In the genomic region with DNA sequence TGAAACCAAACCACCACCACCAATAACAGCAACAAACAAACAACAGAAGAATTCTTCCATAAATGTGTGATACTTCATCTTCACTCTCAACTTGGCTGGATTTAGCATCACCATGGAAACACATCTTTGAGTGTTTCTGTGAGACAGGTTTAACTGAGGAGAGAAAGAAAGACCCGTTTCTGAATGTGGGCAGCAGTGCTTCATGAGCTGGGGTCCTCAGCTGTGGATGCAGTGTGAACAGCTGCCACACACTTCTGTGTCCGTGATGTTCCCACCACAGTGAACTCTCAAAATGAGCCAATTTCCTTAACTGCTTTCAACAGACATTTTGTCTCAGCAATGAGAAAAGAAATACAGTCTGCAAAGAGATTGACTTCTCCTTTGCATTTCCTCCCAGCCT, we compare ENCODE assay signal across 34 mouse cellular contexts. TPM values are rescaled to one million over a fixed set of nuclear protein-coding genes. Genes with fewer than 3 reads are reported as not detected.
DNase-seq lines count a peak whose midpoint lies in the region; TF ChIP-seq lines count a peak whose summit lies in the region.
"Had no signal": no experiment of that assay in that cellular context is flagged by ENCODE, and none has a peak within 500 bp of the region (broad histone marks: within the 10 kb centered on the region; RNA-seq: fewer than 3 reads in every experiment).

No protein-coding gene starts in this region.

- in situ Hi-C loops in CH12.LX (cut with MboI; ENCODE audit: low pct_ligation_motif_present, low pct_unique_long_range_greater_than_20kb, low sequenced_read_pairs): no loop called here

- H3K79me2 ChIP-seq in CH12.LX (replicated peaks; ENCODE audit: control insufficient read depth, extremely low read depth, insufficient read depth, poor library complexity, severe bottlenecking): no peaks in the 10 kb centered on the region

- no peak for TF ChIP-seq POLR2A in CH12.LX (IDR thresholded peaks at IDR 0.05; ENCODE audit: low read depth, low read length)

- H3K9me3 ChIP-seq in CH12.LX (replicated peaks; ENCODE audit: low read length): no peaks in the 10 kb centered on the region
- H3K9me3 ChIP-seq: embryonic facial prominence, embryonic 13.5 days; forebrain, embryonic 10.5 days; hindbrain, embryonic 13.5 days; limb, embryonic 12.5 days; lung, embryonic 15.5 days; midbrain, embryonic 10.5 days; neural tube, embryonic 12.5 days had no signal

- H3K4me3 ChIP-seq in CH12.LX (replicated peaks in 1 of 3; ENCODE audit: low read depth in 2 of 3, low read length in 2 of 3, poor library complexity in 1 of 3): no peak overlapping the region
- H3K4me3 ChIP-seq: embryonic facial prominence, embryonic 13.5 days; forebrain, embryonic 10.5 days; gastrocnemius, adult 2 months; hindbrain, embryonic 13.5 days; limb, embryonic 12.5 days; lung, embryonic 15.5 days; midbrain, embryonic 10.5 days; myocyte; neural tube, embryonic 12.5 days had no signal

- dilution Hi-C loops in CH12.LX (cut with MboI; ENCODE audit: extremely low pct_ligation_motif_present, extremely low pct_unique_long_range_greater_than_20kb, low sequenced_read_pairs): no loop called here

- intact Hi-C loops in left cerebral cortex, postnatal 25 days (cut with DNase I): no loop called here

- no peak overlapping the region for H3K9ac ChIP-seq in CH12.LX (ENCODE audit: insufficient read depth, low read depth)
- H3K9ac ChIP-seq: embryonic facial prominence, embryonic 13.5 days; hindbrain, embryonic 13.5 days; limb, embryonic 12.5 days; lung, embryonic 15.5 days; neural tube, embryonic 12.5 days had no signal

- no peak for TF ChIP-seq RAD21 in CH12.LX (IDR thresholded peaks at IDR 0.05; ENCODE audit: low read depth, low read length)

- DNase-seq in layer of hippocampus, adult 18-20 months (ENCODE audit: low spot score in 2 of 2): peak; percentile 2 to 5
- DNase-seq in layer of hippocampus, adult 8-10 months (ENCODE audit: low spot score in 2 of 2): no peak
- DNase-seq in left cerebral cortex, postnatal 25 days (ENCODE audit: low spot score in 2 of 2): peak; percentile 28 to 36
- no peak for DNase-seq in left cerebral cortex, adult 18-20 months (ENCODE audit: low spot score in 2 of 2)
- no peak for DNase-seq in CH12.LX (ENCODE audit: extremely low read depth)
- DNase-seq in brain, adult 2 months (ENCODE audit: low read depth, low spot score): peak; percentile 40
- no peak for DNase-seq in T-cell, adult 2 months (ENCODE audit: low spot score)
- DNase-seq: adrenal gland, adult 8-10 months; B cell, adult 2 months; cerebellum, adult 11-12 months; cerebellum, adult 9-11 months; gastrocnemius, adult 2 months; gastrocnemius, postnatal 36 days; heart, adult 18-20 months; heart, postnatal 36 days; kidney, adult 11 months; kidney, postnatal 14 days; layer of hippocampus, adult 9-11 months; thymus, adult 18-20 months; thymus, postnatal 25 days had no signal

- H3K36me3 ChIP-seq in CH12.LX (replicated peaks in 1 of 2; ENCODE audit: control insufficient read depth in 1 of 2, insufficient read depth in 1 of 2, low read length in 1 of 2): no peaks in the 10 kb centered on the region
- H3K36me3 ChIP-seq: embryonic facial prominence, embryonic 13.5 days; forebrain, embryonic 10.5 days; hindbrain, embryonic 13.5 days; limb, embryonic 12.5 days; lung, embryonic 15.5 days; midbrain, embryonic 10.5 days; neural tube, embryonic 12.5 days had no signal

- H3K27ac ChIP-seq in CH12.LX (ENCODE audit: insufficient read depth, low read depth): no peak overlapping the region
- H3K27ac ChIP-seq: embryonic facial prominence, embryonic 13.5 days; forebrain, embryonic 10.5 days; gastrocnemius, adult 2 months; hindbrain, embryonic 13.5 days; limb, embryonic 12.5 days; lung, embryonic 15.5 days; midbrain, embryonic 10.5 days; neural tube, embryonic 12.5 days; stomach, postnatal 0 days had no signal

- no peak for TF ChIP-seq EP300 in CH12.LX (IDR thresholded peaks at IDR 0.05; ENCODE audit: low read length)

- peaks cover 0 to 3% of the 10 kb centered on the region in 2 experiments; a peak in 1 of 4 replicates for H3K4me1 ChIP-seq in CH12.LX (ENCODE audit: control insufficient read depth in 1 of 2, insufficient read depth in 2 of 2)
- H3K4me1 ChIP-seq: embryonic facial prominence, embryonic 13.5 days; forebrain, embryonic 10.5 days; hindbrain, embryonic 13.5 days; limb, embryonic 12.5 days; lung, embryonic 15.5 days; neural tube, embryonic 12.5 days had no signal

- H3K27me3 ChIP-seq in CH12.LX (replicated peaks): peaks cover 3% of the 10 kb centered on the region
- H3K27me3 ChIP-seq: embryonic facial prominence, embryonic 13.5 days; hindbrain, embryonic 13.5 days; limb, embryonic 12.5 days; lung, embryonic 15.5 days; neural tube, embryonic 12.5 days had no signal

- peak overlapping the region; percentile 67; the same call in 1 of the 2 replicates for H3K4me2 ChIP-seq in CH12.LX (ENCODE audit: insufficient read depth, low read depth, poor library complexity, severe bottlenecking)
- H3K4me2 ChIP-seq: embryonic facial prominence, embryonic 13.5 days; heart, embryonic 11.5 days; hindbrain, embryonic 13.5 days; limb, embryonic 12.5 days; lung, embryonic 15.5 days; neural tube, embryonic 12.5 days had no signal

- TF ChIP-seq CTCF in CH12.LX (conservative IDR thresholded peaks at IDR 0.05 in 1 of 2, IDR thresholded peaks at IDR 0.05 in 1 of 2; ENCODE audit: low read depth in 2 of 2, low read length in 2 of 2): no peak

TF ChIP-seq in CH12.LX, 34 proteins besides CTCF, POLR2A, EP300 and RAD21:
- TF ChIP-seq SMC3 (IDR thresholded peaks at IDR 0.05; ENCODE audit: low read depth, low read length): no peak
- TF ChIP-seq ZC3H11A (IDR thresholded peaks at IDR 0.05; ENCODE audit: low read depth, low read length): no peak
- no peak for TF ChIP-seq MYC (IDR thresholded peaks at IDR 0.05; ENCODE audit: low read depth, low read length)
- TF ChIP-seq UBTF (IDR thresholded peaks at IDR 0.05; ENCODE audit: low read depth, low read length): no peak
- no peak for TF ChIP-seq ETS1 (conservative IDR thresholded peaks at IDR 0.05; ENCODE audit: low read depth, low read length)
- no peak for TF ChIP-seq MAX (IDR thresholded peaks at IDR 0.05; ENCODE audit: low read length)
- no peak for TF ChIP-seq MAZ (IDR thresholded peaks at IDR 0.05; ENCODE audit: low read depth, low read length)
- no peak for TF ChIP-seq RCOR1 (conservative IDR thresholded peaks at IDR 0.05; ENCODE audit: low read depth, low read length)
- TF ChIP-seq USF2 (conservative IDR thresholded peaks at IDR 0.05; ENCODE audit: low read depth, low read length): no peak
- no peak for TF ChIP-seq MAFK (IDR thresholded peaks at IDR 0.05; ENCODE audit: insufficient replicate concordance, low read length)
- TF ChIP-seq HCFC1 (IDR thresholded peaks at IDR 0.05; ENCODE audit: low read depth, low read length): no peak
- TF ChIP-seq TCF12 (IDR thresholded peaks at IDR 0.05; ENCODE audit: low read depth, low read length): no peak
- TF ChIP-seq GABPA (IDR thresholded peaks at IDR 0.05; ENCODE audit: insufficient replicate concordance, low read depth, low read length): no peak
- no peak for TF ChIP-seq NRF1 (IDR thresholded peaks at IDR 0.05; ENCODE audit: low read depth, low read length)
- TF ChIP-seq JUND (conservative IDR thresholded peaks at IDR 0.05; ENCODE audit: low read depth, low read length): no peak
- no peak for TF ChIP-seq ELF1 (IDR thresholded peaks at IDR 0.05; ENCODE audit: low read depth, low read length)
TF ChIP-seq in CH12.LX: peak in this region for 0.

RNA-seq across cellular contexts. Expression of a gene that starts 55.5 kb away (rescaled TPM):
- total RNA-seq in layer of hippocampus, adult 18-20 months (2021): under 1 TPM; 0.15 to 0.20 TPM
- under 1 TPM in 3 of 4 experiments, not detected in 1; 0.08 to 0.45 (median 0.19) TPM for total RNA-seq in layer of hippocampus, adult 8-10 months (2022)
- total RNA-seq in left cerebral cortex, postnatal 25 days (2021): under 1 TPM; 0.25 to 0.34 TPM
- total RNA-seq in left cerebral cortex, adult 18-20 months (2021): under 1 TPM; 0.58 to 0.75 TPM
- total RNA-seq in CH12.LX (2012; rRNA removed) (not detected in 2 replicates), CH12.LX (2014; rRNA removed) (not detected in 2 replicates)
- not detected in 2 replicates for polyA plus RNA-seq in CH12.LX (2012; ENCODE audit: insufficient read length, low read depth)
- total RNA-seq: ES-E14; gastrocnemius, adult 2 months; gastrocnemius, postnatal 36 days; liver, adult 2 months had no signal
- polyA plus RNA-seq: forebrain, embryonic 10.5 days; heart, embryonic 16.5 days; liver, adult 2 months; liver, embryonic 16.5 days; myocyte; stomach, postnatal 0 days had no signal

Comparison
In these comparisons a context has a peak if more than half of its experiments do, and no peak if none do; other contexts are left out.
1. DNase-seq: peak in layer of hippocampus, adult 18-20 months (2 of 2), left cerebral cortex, postnatal 25 days (2 of 2) and brain, adult 2 months (single experiment); none in layer of hippocampus, adult 8-10 months (0 of 2), left cerebral cortex, adult 18-20 months (0 of 2), CH12.LX (single experiment) and T-cell, adult 2 months (single experiment).